Mouse (Mus musculus) erythroblast, embryonic 14.5 days (primary cell): Measurements from ENCODE around the gene Gm8127.
"Not testable (repeated sequence)": the region's sequence is repeated elsewhere in the genome, so short reads cannot be mapped to it uniquely, and the experiment has no call there.

Source experiments
- GATA1 ChIP-seq: IDR thresholded peaks from 2 replicates; pipeline ENCODE4 v1.6.1; 2012; ENCODE audit warnings: low read length, inconsistent platforms, mixed read lengths
- TAL1 ChIP-seq: IDR thresholded peaks from 3 replicates; pipeline ENCODE4 v1.6.1; 2012; ENCODE audit warnings: low read length, inconsistent platforms, mixed read lengths

DNA sequence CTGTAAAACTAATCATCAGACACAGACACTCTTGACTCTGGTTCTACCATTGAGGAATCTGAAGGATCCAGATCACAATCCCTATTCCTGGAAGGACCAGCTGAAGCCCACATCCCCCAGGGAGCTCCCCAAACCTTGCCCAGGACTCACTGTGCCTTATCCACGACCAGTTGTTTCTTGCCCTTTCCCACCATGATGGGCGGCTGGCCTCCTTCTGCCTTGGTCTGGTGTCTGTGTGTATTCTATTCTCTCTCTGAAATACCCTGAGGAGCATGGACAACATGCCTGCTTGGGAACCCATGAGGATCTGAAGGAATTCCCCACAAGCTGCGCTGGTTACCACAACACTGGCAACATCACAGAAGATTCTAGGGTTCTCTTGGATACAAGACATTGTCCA is at the start of gene Gm8127:
- TF ChIP-seq TAL1, GATA1: not testable (repeated sequence)
